In the genomic region with DNA sequence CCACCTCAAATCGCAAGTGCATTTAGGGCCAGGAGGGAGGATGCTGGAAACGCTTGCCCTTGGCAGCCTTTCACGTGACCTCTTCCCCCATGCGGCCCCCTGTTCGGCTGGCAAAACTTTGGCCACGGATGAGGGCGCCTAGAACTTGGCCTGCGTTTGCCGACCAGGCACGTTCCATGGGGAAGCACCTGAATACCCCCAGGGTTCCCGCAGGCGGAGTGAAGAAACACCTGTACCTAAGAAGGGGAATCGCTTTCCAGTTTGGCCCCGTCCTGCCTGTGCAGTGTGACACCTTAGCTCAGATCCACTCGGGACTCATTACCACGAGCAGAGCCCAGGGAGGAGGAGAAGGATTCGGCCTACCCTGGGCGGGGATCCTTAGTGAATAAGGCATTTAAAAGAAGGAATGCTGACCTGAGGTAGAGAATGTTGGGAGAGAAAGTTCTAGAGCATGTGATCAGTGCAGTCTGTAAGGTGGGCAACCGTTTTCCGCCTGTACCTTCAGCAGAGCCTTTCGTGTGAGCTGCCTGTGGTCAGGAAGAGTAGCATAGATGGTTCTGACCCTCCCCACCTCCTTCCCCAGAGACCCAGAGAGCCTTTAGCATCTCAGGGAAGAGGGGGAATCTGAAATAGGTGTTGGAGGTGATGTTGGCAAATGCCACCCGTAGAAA, we compare ENCODE assay signal across 8 mouse cellular contexts. TPM values are rescaled to one million over a fixed set of nuclear protein-coding genes. Genes with fewer than 3 reads are reported as not detected.
A peak's percentile ranks its signal among the peaks of the same experiment; 100 is the strongest.
DNase-seq lines count a peak whose midpoint lies in the region; ATAC-seq lines count a peak whose summit lies in the region.

No protein-coding gene starts in this region.

- H3K9me3 ChIP-seq in forebrain, embryonic 11.5 days (ENCODE audit: control insufficient read depth, low read length): no peaks in the 10 kb centered on the region
- H3K9me3 ChIP-seq in midbrain, embryonic 10.5 days (replicated peaks): no peaks in the 10 kb centered on the region

- H3K4me3 ChIP-seq in forebrain, embryonic 11.5 days (ENCODE audit: low read depth, low read length): peak overlapping the region; percentile 73
- H3K4me3 ChIP-seq in midbrain, embryonic 10.5 days: peak overlapping the region; percentile 89

- ATAC-seq in forebrain, embryonic 11.5 days (replicated peaks; ENCODE audit: low FRiP score): no peak
- ATAC-seq in frontal cortex, adult (ENCODE audit: low TSS enrichment): no peak

- H3K4me1 ChIP-seq in forebrain, embryonic 11.5 days (replicated peaks; ENCODE audit: control insufficient read depth, insufficient read depth, low read length): peaks cover 6% of the 10 kb centered on the region; the same call in 1 of the 2 replicates
- peaks cover 48% of the 10 kb centered on the region for H3K4me1 ChIP-seq in midbrain, embryonic 10.5 days

- 8% methylated on average over 22 of the region's 22 CpGs for WGBS in forebrain, embryonic 11.5 days
- 6% methylated on average over 22 of the region's 22 CpGs for WGBS in midbrain, embryonic 10.5 days

- H3K36me3 ChIP-seq in forebrain, embryonic 11.5 days (ENCODE audit: control insufficient read depth, insufficient read depth, low read length): no peaks in the 10 kb centered on the region
- no peaks in the 10 kb centered on the region for H3K36me3 ChIP-seq in midbrain, embryonic 10.5 days

- peak; percentile 54 for DNase-seq in cerebellum, adult 11-12 months
- DNase-seq in cerebellum, postnatal 4 days (ENCODE audit: low spot score in 2 of 2): no peak
- DNase-seq in NIH3T3 (ENCODE audit: low read depth): peak; percentile 48
- DNase-seq in forebrain, embryonic 11.5 days (ENCODE audit: low spot score): peak; percentile 62
- DNase-seq in kidney, adult 11 months: peak; percentile 68
- peak; percentile 48 for DNase-seq in midbrain, embryonic 10.5 days (ENCODE audit: low spot score)
- no peak for DNase-seq in layer of hippocampus, adult 8-10 months (ENCODE audit: low spot score in 2 of 2)

- peak overlapping the region; percentile 88 for H3K4me2 ChIP-seq in forebrain, embryonic 11.5 days (ENCODE audit: low read depth, low read length, severe bottlenecking)

- H3K9ac ChIP-seq in forebrain, embryonic 11.5 days (ENCODE audit: low read length): peak overlapping the region; percentile 82

- H3K27ac ChIP-seq in forebrain, embryonic 11.5 days (ENCODE audit: low read depth, low read length): no peak overlapping the region
- H3K27ac ChIP-seq in midbrain, embryonic 10.5 days (replicated peaks): peak overlapping the region; percentile 97

- peaks cover 13% of the 10 kb centered on the region for H3K27me3 ChIP-seq in forebrain, embryonic 11.5 days (ENCODE audit: control insufficient read depth, insufficient read depth, low read length)
- H3K27me3 ChIP-seq in midbrain, embryonic 10.5 days (ENCODE audit: low read depth, poor library complexity, severe bottlenecking): peaks cover 21% of the 10 kb centered on the region

RNA-seq across cellular contexts. Expression of a gene that starts 1.3 kb away (rescaled TPM):
- 8.6 TPM in 2 replicates for polyA plus RNA-seq in forebrain, embryonic 11.5 days (2014; fragmentation: Nextera tagmentation; extraction: Ambion mirVana)
- 12.7 and 14.3 TPM in 2 replicates for polyA plus RNA-seq in midbrain, embryonic 10.5 days (2016; fragmentation: Nextera tagmentation; extraction: Ambion mirVana)
- 10 to 100 TPM; 24.2 to 33.3 (median 29.2) TPM for total RNA-seq in layer of hippocampus, adult 8-10 months (2022)

RNA-seq across cellular contexts. Expression of a gene that starts 28.1 kb away (rescaled TPM):
- 118 and 126 TPM in 2 replicates for polyA plus RNA-seq in forebrain, embryonic 11.5 days (2014; fragmentation: Nextera tagmentation; extraction: Ambion mirVana)
- polyA plus RNA-seq in midbrain, embryonic 10.5 days (2016; fragmentation: Nextera tagmentation; extraction: Ambion mirVana): 101 and 121 TPM in 2 replicates
- total RNA-seq in layer of hippocampus, adult 8-10 months (2022): 100 to 1,000 TPM in 2 of 4 experiments, 10 to 100 TPM in 2; 96.1 to 116 (median 102) TPM

Comparison
In these comparisons a context has a peak if more than half of its experiments do, and no peak if none do; other contexts are left out.
1. DNase-seq: peak in cerebellum, adult 11-12 months (single experiment), NIH3T3 (single experiment), forebrain, embryonic 11.5 days (single experiment), kidney, adult 11 months (single experiment) and midbrain, embryonic 10.5 days (single experiment); none in cerebellum, postnatal 4 days (0 of 2) and layer of hippocampus, adult 8-10 months (0 of 2).